Mouse (Mus musculus) kidney, postnatal 0 days (tissue): ENCODE results near the gene Fam71e2. TPM values are rescaled to one million over a fixed set of nuclear protein-coding genes. Genes with fewer than 3 reads are reported as not detected.

Experiments used
- ATAC-seq: fragments of 200-750 bp; cut with Nextera tagmentation; replicated peaks from 2 replicates; pipeline ENCODE4 v1.8.0; 2017; ENCODE audit warnings: low read depth, moderate number of reproducible peaks, moderate TSS enrichment, moderate library complexity; ENCODE audit not compliant: low FRiP score
- DNase-seq: peaks from one replicate; pipeline ENCODE4 v3.0.0-alpha.2; 2016; ENCODE audit warnings: low spot score
- H3K27ac ChIP-seq: fragments of 300-500 bp; sonication (generic); 2 replicates; pipeline ENCODE4 v1.5.1; 2014; ENCODE audit warnings: mild to moderate bottlenecking
- H3K27me3 ChIP-seq: fragments of 300-500 bp; sonication (generic); 2 replicates; pipeline ENCODE4 v1.6.1; 2014; ENCODE audit warnings: low read length, mixed read lengths; ENCODE audit not compliant: insufficient read depth
- H3K36me3 ChIP-seq: fragments of 300-500 bp; sonication (generic); 2 replicates; pipeline ENCODE4 v1.6.1; 2014; ENCODE audit warnings: low read length, mixed read lengths; ENCODE audit not compliant: insufficient read depth
- H3K4me1 ChIP-seq: fragments of 300-500 bp; sonication (generic); replicated peaks from 2 replicates; pipeline ENCODE4 v1.6.1; 2014; ENCODE audit warnings: antibody characterized with exemption, low read length, mixed read lengths; ENCODE audit not compliant: insufficient read depth
- H3K4me2 ChIP-seq: fragments of 300-500 bp; sonication (generic); 2 replicates; pipeline ENCODE4 v1.6.1; 2014; ENCODE audit warnings: mild to moderate bottlenecking, low read length, moderate library complexity, mixed read lengths
- H3K4me3 ChIP-seq: fragments of 300-500 bp; sonication (generic); replicated peaks from 2 replicates; pipeline ENCODE4 v1.5.1; 2014; ENCODE audit warnings: low read depth, low read length
- H3K9ac ChIP-seq: fragments of 300-500 bp; sonication (generic); 2 replicates; pipeline ENCODE4 v1.6.1; 2014; ENCODE audit warnings: low read depth, low read length
- H3K9me3 ChIP-seq: fragments of 300-500 bp; sonication (generic); replicated peaks from 2 replicates; pipeline ENCODE4 v1.6.1; 2016; ENCODE audit warnings: low read length, inconsistent platforms, mixed read lengths
- CTCF ChIP-seq: IDR thresholded peaks from 2 replicates; pipeline ENCODE4 v1.5.1; 2016; ENCODE audit warnings: antibody characterized with exemption, low read depth, mild to moderate bottlenecking, moderate library complexity
- WGBS: fragments of 180-500 bp; shearing (Covaris S2); extraction: QIAGEN DNeasy Blood & Tissue Kit; methylation state at CpG from one replicate; pipeline ENCODE4 v1.1.7; 2014; 5-methylcytosine and 5-hydroxymethylcytosine counted together
- polyA plus RNA-seq: library from polyadenylated mRNA; unstranded; fragments of >200 nt; fragmentation: Nextera tagmentation; extraction: Ambion mirVana; gene quantifications from 2 replicates; pipeline ENCODE4 v1.2.1, GENCODE M21; 2015

The Fam71e2 gene
- polyA plus RNA-seq, 1 experiment from 2014 or later: not detected

- H3K36me3 ChIP-seq: peaks cover 26% of the 10 kb centered on the region
- ATAC-seq: no peak
Measured at GRCm38 (mm10) chr7:4705098-4705497, 66.0 kb downstream of the Fam71e2 start.

More at GRCm38 (mm10) chr7:4705098-4705497, 66.0 kb downstream of the Fam71e2 start:
- 47% methylated on average over 18 of the region's 18 CpGs for WGBS
- no peaks in the 10 kb centered on the region for H3K4me1 ChIP-seq
- H3K27ac ChIP-seq: no peak overlapping the region
- no peak overlapping the region for H3K4me2 ChIP-seq
- H3K27me3 ChIP-seq: no peaks in the 10 kb centered on the region
- no peak overlapping the region for H3K4me3 ChIP-seq
- no peaks in the 10 kb centered on the region for H3K9me3 ChIP-seq
- H3K9ac ChIP-seq: no peak overlapping the region
- TF ChIP-seq CTCF: peak; percentile 66
- DNase-seq: peak; percentile 54

Other genes with a start within 250 kb of the Fam71e2 start
- gene Tnni3, start 247.1 kb downstream of the Fam71e2 start, polyA plus RNA-seq: 5.6 and 6.3 TPM in 2 replicates
- gene Dnaaf3, start 238.8 kb downstream of the Fam71e2 start, polyA plus RNA-seq: 2.0 and 2.5 TPM in 2 replicates
- 6.4 and 6.6 TPM in 2 replicates for gene Syt5, start 223.8 kb downstream of the Fam71e2 start, polyA plus RNA-seq
- gene Ptprh, start 167.3 kb downstream of the Fam71e2 start, polyA plus RNA-seq: 0.13 and 0.31 TPM in 2 replicates
- gene Tmem86b, start 139.9 kb downstream of the Fam71e2 start, polyA plus RNA-seq: 0.56 and 0.80 TPM in 2 replicates
- gene Ppp6r1, start 112.3 kb downstream of the Fam71e2 start, polyA plus RNA-seq: 4.8 and 5.1 TPM in 2 replicates
- 99.7 and 99.9 TPM in 2 replicates for gene Hspbp1, start 86.2 kb downstream of the Fam71e2 start, polyA plus RNA-seq
- 0.71 and 0.78 TPM in 2 replicates for gene Brsk1, start 80.7 kb downstream of the Fam71e2 start, polyA plus RNA-seq
- 0.06 and 0.12 TPM in 2 replicates for gene Tmem150b, start 46.1 kb downstream of the Fam71e2 start, polyA plus RNA-seq
- gene Kmt5c, start 31.2 kb downstream of the Fam71e2 start, polyA plus RNA-seq: 61.2 and 64.8 TPM in 2 replicates
- 70.7 and 84.0 TPM in 2 replicates for gene Cox6b2, start 18.2 kb downstream of the Fam71e2 start, polyA plus RNA-seq
- 0.14 and 0.20 TPM in 2 replicates for gene Il11, start 11.6 kb upstream of the Fam71e2 start, polyA plus RNA-seq
- 0.70 TPM in 1 of 2 replicates, not detected in the other for gene Tmem190, start 11.6 kb upstream of the Fam71e2 start, polyA plus RNA-seq
- gene Tmem238, start 18.4 kb upstream of the Fam71e2 start, polyA plus RNA-seq: 35.9 and 40.4 TPM in 2 replicates
- gene Rpl28, start 21.6 kb upstream of the Fam71e2 start, polyA plus RNA-seq: 453 and 480 TPM in 2 replicates
- 198 and 203 TPM in 2 replicates for gene Ube2s, start 41.3 kb upstream of the Fam71e2 start, polyA plus RNA-seq
- gene Shisa7, start 73.4 kb upstream of the Fam71e2 start, polyA plus RNA-seq: 0.62 and 0.67 TPM in 2 replicates
- 11.0 and 12.4 TPM in 2 replicates for gene Isoc2b, start 99.0 kb upstream of the Fam71e2 start, polyA plus RNA-seq
- gene Isoc2a, start 105.9 kb upstream of the Fam71e2 start, polyA plus RNA-seq: 0.72 and 0.77 TPM in 2 replicates
- not detected in 2 replicates for gene Gm36210, start 135.2 kb upstream of the Fam71e2 start, polyA plus RNA-seq
- gene Zfp628, start 143.9 kb upstream of the Fam71e2 start, polyA plus RNA-seq: 3.5 and 3.9 TPM in 2 replicates
- 2.1 and 2.6 TPM in 2 replicates for gene Nat14, start 150.7 kb upstream of the Fam71e2 start, polyA plus RNA-seq
- gene Ssc5d, start 154.5 kb upstream of the Fam71e2 start, polyA plus RNA-seq: 0.91 and 1.1 TPM in 2 replicates
- 0.12 and 0.13 TPM in 2 replicates for gene Sbk2, start 193.1 kb upstream of the Fam71e2 start, polyA plus RNA-seq
- 0.05 TPM in 1 of 2 replicates, not detected in the other for gene Sbk3, start 199.9 kb upstream of the Fam71e2 start, polyA plus RNA-seq
- 21.2 and 21.3 TPM in 2 replicates for gene Zfp579, start 224.9 kb upstream of the Fam71e2 start, polyA plus RNA-seq
- 12.8 and 14.1 TPM in 2 replicates for gene Zfp524, start 243.1 kb upstream of the Fam71e2 start, polyA plus RNA-seq
- 30.4 and 31.8 TPM in 2 replicates for gene Fiz1, start 243.4 kb upstream of the Fam71e2 start, polyA plus RNA-seq
- 4.7 and 5.7 TPM in 2 replicates for gene Gm44973, start 244.2 kb upstream of the Fam71e2 start, polyA plus RNA-seq
- 4.7 and 5.6 TPM in 2 replicates for gene Zfp865, start 249.1 kb upstream of the Fam71e2 start, polyA plus RNA-seq
- gene Ccdc106, start 249.3 kb upstream of the Fam71e2 start, polyA plus RNA-seq: 22.7 and 23.5 TPM in 2 replicates